Mouse (Mus musculus): ENCODE results near the gene Ptgs1. TPM values are rescaled to one million over a fixed set of nuclear protein-coding genes. Genes with fewer than 3 reads are reported as not detected.

The Ptgs1 gene
- polyA plus RNA-seq, 1 experiment from 2014 or later = 6.8 TPM

DNA sequence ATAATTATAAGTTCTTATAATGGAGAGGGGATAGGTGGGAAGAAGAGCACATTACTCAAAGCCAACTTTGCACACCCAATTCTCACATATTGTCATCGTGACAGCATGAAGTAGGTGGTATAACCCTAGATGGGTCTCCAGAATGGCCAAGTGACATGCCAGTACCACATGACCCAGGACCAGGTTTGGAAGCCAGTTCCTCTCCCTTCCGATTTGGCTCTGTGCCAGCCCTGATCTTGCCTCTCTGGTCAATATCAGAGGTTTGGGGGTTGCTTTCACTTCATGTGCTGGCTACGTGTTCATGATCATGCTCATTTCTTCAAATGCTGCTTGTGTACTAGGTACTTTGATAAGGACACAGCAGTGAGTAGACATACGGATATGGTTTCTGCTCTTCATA, 22.3 kb downstream of the Ptgs1 start:
- no peaks in the 10 kb centered on the region for H3K36me3 ChIP-seq (ENCODE audit: control insufficient read depth, insufficient read depth, low read length)
- WGBS = 91% methylated on average over 4 of the region's 4 CpGs
- H3K27ac ChIP-seq (ENCODE audit: low read depth, low read length) = no peak overlapping the region
- no peaks in the 10 kb centered on the region for H3K9me3 ChIP-seq (ENCODE audit: control insufficient read depth, low read length)
- H3K4me3 ChIP-seq (ENCODE audit: low read length) = no peak overlapping the region
- H3K9ac ChIP-seq (ENCODE audit: low read depth, low read length) = no peak overlapping the region
- no peaks in the 10 kb centered on the region for H3K27me3 ChIP-seq (replicated peaks; ENCODE audit: control insufficient read depth, insufficient read depth, low read length)
- no peak for ATAC-seq
- no peak overlapping the region for H3K4me2 ChIP-seq (ENCODE audit: low read length)
- no peaks in the 10 kb centered on the region for H3K4me1 ChIP-seq (ENCODE audit: control insufficient read depth, insufficient read depth, low read depth, low read length)

DNA sequence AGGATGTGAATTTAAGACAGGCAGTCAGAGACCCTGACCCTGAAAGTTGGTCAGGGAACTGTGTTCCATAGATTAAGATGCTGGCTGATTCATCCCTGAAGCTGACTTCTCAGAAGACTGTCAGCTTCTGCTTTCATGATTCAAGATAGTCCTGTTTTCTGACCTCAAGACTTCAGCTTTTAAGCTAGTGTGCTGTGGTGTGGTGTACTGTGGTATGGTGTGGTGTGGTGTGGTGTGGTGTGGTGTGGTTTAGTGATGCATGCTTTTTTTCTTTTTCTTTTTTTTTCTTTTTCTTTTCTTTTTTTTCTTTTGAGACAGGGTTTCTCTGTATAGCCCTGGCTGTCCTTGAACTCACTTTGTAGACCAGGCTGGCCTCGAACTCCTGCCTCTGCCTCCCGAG, 24.2 kb downstream of the Ptgs1 start:
- 88% methylated on average over 2 of the region's 2 CpGs for WGBS
- no peaks in the 10 kb centered on the region for H3K4me1 ChIP-seq (ENCODE audit: control insufficient read depth, insufficient read depth, low read depth, low read length)
- no peak for ATAC-seq
- no peaks in the 10 kb centered on the region for H3K27me3 ChIP-seq (replicated peaks; ENCODE audit: control insufficient read depth, insufficient read depth, low read length)
- H3K4me2 ChIP-seq (ENCODE audit: low read length) = no peak overlapping the region
- no peak overlapping the region for H3K4me3 ChIP-seq (ENCODE audit: low read length)
- H3K9me3 ChIP-seq (ENCODE audit: control insufficient read depth, low read length) = no peaks in the 10 kb centered on the region
- H3K36me3 ChIP-seq (ENCODE audit: control insufficient read depth, insufficient read depth, low read length) = no peaks in the 10 kb centered on the region
- no peak overlapping the region for H3K27ac ChIP-seq (ENCODE audit: low read depth, low read length)
- H3K9ac ChIP-seq (ENCODE audit: low read depth, low read length) = no peak overlapping the region

DNA sequence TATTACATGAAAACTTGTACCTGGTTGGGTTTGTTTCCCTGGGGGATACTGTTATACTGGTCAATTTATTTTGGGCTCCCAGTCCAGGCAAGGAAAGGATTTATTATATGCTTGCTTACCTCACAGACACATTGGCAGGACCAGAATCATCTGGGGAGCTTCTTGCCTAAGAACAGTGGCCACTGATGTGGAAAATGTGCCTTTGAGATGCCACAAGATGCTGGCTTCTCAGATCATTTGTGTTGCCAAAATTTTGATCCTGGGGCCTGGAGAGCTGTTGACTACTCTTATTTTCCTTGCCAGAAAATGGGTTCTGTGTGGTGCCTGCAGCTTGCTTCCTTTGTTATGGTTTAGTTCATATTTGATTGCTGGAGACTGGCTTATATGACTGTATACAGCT, 26.7 kb downstream of the Ptgs1 start:
- no peaks in the 10 kb centered on the region for H3K27me3 ChIP-seq (replicated peaks; ENCODE audit: control insufficient read depth, insufficient read depth, low read length)
- H3K9me3 ChIP-seq (ENCODE audit: control insufficient read depth, low read length) = no peaks in the 10 kb centered on the region
- H3K4me3 ChIP-seq (ENCODE audit: low read length) = no peak overlapping the region
- H3K4me1 ChIP-seq (ENCODE audit: control insufficient read depth, insufficient read depth, low read depth, low read length) = no peaks in the 10 kb centered on the region
- H3K9ac ChIP-seq (ENCODE audit: low read depth, low read length) = no peak overlapping the region
- ATAC-seq = no peak
- H3K27ac ChIP-seq (ENCODE audit: low read depth, low read length) = no peak overlapping the region
- H3K4me2 ChIP-seq (ENCODE audit: low read length) = no peak overlapping the region
- no peaks in the 10 kb centered on the region for H3K36me3 ChIP-seq (ENCODE audit: control insufficient read depth, insufficient read depth, low read length)

DNA sequence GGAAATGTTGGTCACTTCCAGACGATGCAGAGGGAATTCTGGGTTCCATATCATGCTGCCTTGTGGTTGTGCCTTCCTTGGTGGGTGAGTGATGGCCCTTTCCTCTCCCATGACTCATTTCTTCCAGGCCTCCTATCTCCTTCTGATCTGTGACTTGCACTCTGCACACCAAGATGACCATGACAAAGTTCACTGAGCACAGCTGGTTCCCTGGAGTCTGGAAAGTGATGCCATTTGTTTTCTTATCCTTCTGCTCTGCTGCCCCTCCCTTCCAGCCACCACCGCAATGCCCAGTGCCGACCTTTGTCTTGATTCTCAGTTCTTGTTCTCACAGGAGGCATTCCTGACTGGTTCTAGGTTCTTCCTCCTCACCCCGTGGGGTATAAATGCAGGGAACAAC, 29.2 kb downstream of the Ptgs1 start:
- H3K27ac ChIP-seq (ENCODE audit: low read depth, low read length) = no peak overlapping the region
- H3K4me3 ChIP-seq (ENCODE audit: low read length) = no peak overlapping the region
- 76% methylated on average over 4 of the region's 4 CpGs for WGBS
- ATAC-seq = no peak
- H3K4me2 ChIP-seq (ENCODE audit: low read length) = no peak overlapping the region
- no peaks in the 10 kb centered on the region for H3K27me3 ChIP-seq (replicated peaks; ENCODE audit: control insufficient read depth, insufficient read depth, low read length)
- no peak overlapping the region for H3K9ac ChIP-seq (ENCODE audit: low read depth, low read length)
- H3K36me3 ChIP-seq (ENCODE audit: control insufficient read depth, insufficient read depth, low read length) = no peaks in the 10 kb centered on the region
- H3K4me1 ChIP-seq (ENCODE audit: control insufficient read depth, insufficient read depth, low read depth, low read length) = no peaks in the 10 kb centered on the region
- no peaks in the 10 kb centered on the region for H3K9me3 ChIP-seq (ENCODE audit: control insufficient read depth, low read length)

DNA sequence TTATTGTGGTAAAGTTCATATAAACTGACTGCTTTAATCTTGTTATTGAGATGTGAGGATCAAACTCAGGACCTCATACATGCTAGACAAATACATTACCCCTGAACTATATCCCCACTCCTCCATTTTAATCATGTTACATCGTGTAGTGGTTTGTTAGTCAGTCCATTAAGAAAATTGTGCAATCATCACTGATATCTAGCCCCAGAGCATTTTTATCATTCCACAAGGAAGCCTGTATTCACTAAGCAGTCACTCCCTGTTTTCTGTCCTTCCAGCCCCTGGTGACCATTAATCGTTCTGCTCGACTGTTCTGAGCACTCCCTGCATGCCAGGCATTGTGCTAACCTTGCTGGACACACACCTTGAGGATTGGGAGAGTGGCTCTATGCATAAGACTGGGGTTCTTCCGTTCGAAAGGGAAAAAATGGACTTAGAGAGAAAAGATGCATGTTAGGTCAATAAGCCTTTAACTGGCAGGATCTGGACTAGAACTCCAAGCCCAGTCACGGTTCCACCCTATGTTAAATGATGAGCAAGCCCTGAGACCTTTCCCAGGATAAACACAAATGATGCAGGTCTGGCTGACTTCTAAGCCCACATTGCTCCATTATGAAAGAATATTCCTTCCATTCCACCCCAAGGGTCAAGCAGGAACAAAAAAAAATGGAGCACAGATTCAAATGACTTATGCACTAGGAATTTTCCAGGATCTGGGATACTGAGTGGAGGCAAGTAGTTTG, 29.7 kb downstream of the Ptgs1 start:
- Histone ChIP-seq H3K9ac (ENCODE audit: low read depth, low read length) (no peak overlapping the region), H3K36me3 (ENCODE audit: control insufficient read depth, insufficient read depth, low read length) (no peaks in the 10 kb centered on the region), H3K27ac (ENCODE audit: low read depth, low read length) (no peak overlapping the region), H3K27me3 (replicated peaks; ENCODE audit: control insufficient read depth, insufficient read depth, low read length) (no peaks in the 10 kb centered on the region), H3K4me1 (ENCODE audit: control insufficient read depth, insufficient read depth, low read depth, low read length) (no peaks in the 10 kb centered on the region), H3K4me2 (ENCODE audit: low read length) (no peak overlapping the region), H3K9me3 (ENCODE audit: control insufficient read depth, low read length) (no peaks in the 10 kb centered on the region), H3K4me3 (ENCODE audit: low read length) (no peak overlapping the region)
- WGBS = 90% methylated on average over 6 of the region's 6 CpGs
- no peak for ATAC-seq

DNA sequence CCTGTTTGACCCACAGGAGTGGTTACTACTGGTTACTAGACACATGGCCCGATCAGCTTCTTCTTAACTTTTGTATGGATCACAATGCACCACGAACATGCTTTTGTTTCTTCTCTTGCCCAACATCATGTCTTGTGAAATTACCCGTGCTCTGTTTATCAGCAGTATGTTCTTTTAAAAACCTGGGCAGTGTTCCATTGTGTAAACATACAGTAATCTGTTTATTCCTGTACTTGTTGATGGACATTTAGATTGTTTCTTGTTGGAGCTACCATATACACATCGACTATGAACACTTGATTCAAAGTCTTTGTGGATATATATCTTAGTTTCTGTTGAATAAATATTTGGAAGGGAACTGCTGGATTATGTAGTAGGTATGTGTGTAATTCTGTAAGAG, 31.8 kb downstream of the Ptgs1 start:
- Histone ChIP-seq H3K9me3 (ENCODE audit: control insufficient read depth, low read length) (no peaks in the 10 kb centered on the region), H3K9ac (ENCODE audit: low read depth, low read length) (no peak overlapping the region), H3K27ac (ENCODE audit: low read depth, low read length) (no peak overlapping the region), H3K4me2 (ENCODE audit: low read length) (no peak overlapping the region), H3K36me3 (ENCODE audit: control insufficient read depth, insufficient read depth, low read length) (no peaks in the 10 kb centered on the region), H3K4me3 (ENCODE audit: low read length) (no peak overlapping the region), H3K27me3 (replicated peaks; ENCODE audit: control insufficient read depth, insufficient read depth, low read length) (no peaks in the 10 kb centered on the region), H3K4me1 (ENCODE audit: control insufficient read depth, insufficient read depth, low read depth, low read length) (no peaks in the 10 kb centered on the region)
- ATAC-seq = no peak
- 81% methylated on average over 4 of the region's 4 CpGs for WGBS

DNA sequence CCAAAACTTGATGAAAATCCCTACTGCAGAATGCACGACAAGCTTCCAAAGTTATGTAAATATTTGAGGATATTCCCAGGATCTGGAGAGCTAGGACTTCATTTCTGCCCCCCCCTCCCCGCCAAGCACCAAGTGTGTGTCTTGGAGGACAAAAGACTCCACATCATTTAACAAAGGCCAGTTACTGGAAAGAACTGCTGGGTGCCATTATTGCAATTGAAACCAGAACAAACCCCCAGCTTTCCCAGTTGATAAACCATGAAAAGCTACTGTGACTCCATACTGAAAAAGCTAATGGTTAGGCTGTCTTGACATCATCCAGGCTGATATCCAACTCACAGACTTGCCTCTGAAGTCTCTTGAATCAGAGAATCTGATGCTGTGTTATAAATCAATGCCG, 39.2 kb downstream of the Ptgs1 start:
- Histone ChIP-seq H3K9ac (ENCODE audit: low read depth, low read length) (no peak overlapping the region), H3K36me3 (ENCODE audit: control insufficient read depth, insufficient read depth, low read length) (no peaks in the 10 kb centered on the region), H3K27ac (ENCODE audit: low read depth, low read length) (no peak overlapping the region), H3K4me1 (ENCODE audit: control insufficient read depth, insufficient read depth, low read depth, low read length) (no peaks in the 10 kb centered on the region), H3K4me2 (ENCODE audit: low read length) (no peak overlapping the region), H3K9me3 (ENCODE audit: control insufficient read depth, low read length) (no peaks in the 10 kb centered on the region), H3K4me3 (ENCODE audit: low read length) (no peak overlapping the region), H3K27me3 (replicated peaks; ENCODE audit: control insufficient read depth, insufficient read depth, low read length) (no peaks in the 10 kb centered on the region)
- peak; percentile 45; the same call in 1 of the 2 replicates for ATAC-seq
- 37% methylated on average over 3 of the region's 3 CpGs for WGBS

DNA sequence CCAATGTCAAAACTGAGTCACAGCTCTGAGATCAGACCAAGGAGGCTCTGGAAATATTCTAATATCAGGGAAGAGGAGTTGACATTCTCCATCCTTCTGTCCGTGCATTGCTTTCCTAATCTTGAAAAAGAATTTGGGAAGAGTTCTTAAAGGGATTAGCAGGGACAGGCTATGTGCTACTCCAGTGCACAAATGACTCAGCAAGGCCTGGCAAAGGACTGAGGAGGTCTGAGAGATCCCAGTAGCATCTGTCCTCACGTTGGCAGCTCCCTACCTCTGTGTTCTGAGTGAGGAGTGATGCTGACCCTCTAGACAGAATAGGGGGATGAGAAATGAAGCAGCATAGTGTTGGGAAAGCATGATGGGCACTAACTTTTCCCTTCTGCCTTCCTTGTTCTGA, 40.0 kb downstream of the Ptgs1 start:
- Histone ChIP-seq H3K27ac (ENCODE audit: low read depth, low read length) (no peak overlapping the region), H3K27me3 (replicated peaks; ENCODE audit: control insufficient read depth, insufficient read depth, low read length) (no peaks in the 10 kb centered on the region), H3K4me2 (ENCODE audit: low read length) (no peak overlapping the region), H3K4me1 (ENCODE audit: control insufficient read depth, insufficient read depth, low read depth, low read length) (no peaks in the 10 kb centered on the region), H3K9ac (ENCODE audit: low read depth, low read length) (no peak overlapping the region), H3K9me3 (ENCODE audit: control insufficient read depth, low read length) (no peaks in the 10 kb centered on the region), H3K36me3 (ENCODE audit: control insufficient read depth, insufficient read depth, low read length) (no peaks in the 10 kb centered on the region), H3K4me3 (ENCODE audit: low read length) (no peak overlapping the region)
- 60% methylated on average over 2 of the region's 2 CpGs for whole genome bisulfite sequencing
- ATAC-seq = no peak

DNA sequence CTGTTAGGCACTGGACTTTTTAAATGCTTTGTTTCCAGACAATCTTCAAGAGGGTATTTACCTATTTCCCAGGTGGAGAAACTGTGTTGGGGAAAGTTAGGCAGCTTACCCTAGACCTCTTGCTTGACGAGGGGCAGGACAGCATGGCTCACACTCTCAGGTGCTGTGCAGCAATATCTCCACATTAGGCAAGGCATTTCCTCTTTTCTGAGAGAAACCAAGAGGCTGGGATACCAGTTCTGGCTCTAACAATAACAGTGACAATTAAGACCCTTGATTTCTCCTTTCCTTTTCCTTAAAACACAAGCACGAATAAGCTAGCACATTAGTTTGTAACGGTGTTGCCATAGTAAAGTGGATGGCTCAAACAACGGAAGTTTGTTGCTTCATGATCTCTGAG, 40.9 kb downstream of the Ptgs1 start:
- no peaks in the 10 kb centered on the region for H3K36me3 ChIP-seq (ENCODE audit: control insufficient read depth, insufficient read depth, low read length)
- H3K4me3 ChIP-seq (ENCODE audit: low read length) = no peak overlapping the region
- no peak overlapping the region for H3K9ac ChIP-seq (ENCODE audit: low read depth, low read length)
- H3K4me2 ChIP-seq (ENCODE audit: low read length) = no peak overlapping the region
- H3K27ac ChIP-seq (ENCODE audit: low read depth, low read length) = no peak overlapping the region
- no peaks in the 10 kb centered on the region for H3K27me3 ChIP-seq (replicated peaks; ENCODE audit: control insufficient read depth, insufficient read depth, low read length)
- 90% methylated on average over 4 of the region's 4 CpGs for WGBS
- no peak for ATAC-seq
- no peaks in the 10 kb centered on the region for H3K9me3 ChIP-seq (ENCODE audit: control insufficient read depth, low read length)
- no peaks in the 10 kb centered on the region for H3K4me1 ChIP-seq (ENCODE audit: control insufficient read depth, insufficient read depth, low read depth, low read length)

All from hindbrain, embryonic 16.5 days (tissue).